In genomic region chr13:54076762-54077460, GRCm38 (mm10) we compare ENCODE assay signal across 27 mouse cellular contexts. TPM values are rescaled to one million over a fixed set of nuclear protein-coding genes. Genes with fewer than 3 reads are reported as not detected.
DNase-seq lines count a peak whose midpoint lies in the region; ATAC-seq and TF ChIP-seq lines count a peak whose summit lies in the region.
"Had no signal": no experiment of that assay in that cellular context is flagged by ENCODE, and none has a peak within 500 bp of the region (broad histone marks: within the 10 kb centered on the region; RNA-seq: fewer than 3 reads in every experiment).

No protein-coding gene starts in this region.

- no peaks in the 10 kb centered on the region for H3K36me3 ChIP-seq in kidney, embryonic 14.5 days (ENCODE audit: control insufficient read depth, insufficient read depth, low read length)
- no peaks in the 10 kb centered on the region; the same call in 1 of the 2 replicates for H3K36me3 ChIP-seq in intestine, postnatal 0 days (ENCODE audit: control insufficient read depth, insufficient read depth)
- H3K36me3 ChIP-seq in kidney, embryonic 15.5 days, result peaks cover 9% of the 10 kb centered on the region; the same call in 1 of the 2 replicates
- H3K36me3 ChIP-seq: embryonic facial prominence, embryonic 12.5 days; midbrain, embryonic 15.5 days; stomach, embryonic 15.5 days had no signal

- no peak overlapping the region for H3K9ac ChIP-seq in kidney, embryonic 14.5 days (ENCODE audit: low read depth, low read length)
- no peak overlapping the region for H3K9ac ChIP-seq in intestine, postnatal 0 days (ENCODE audit: low read depth, low read length)
- H3K9ac ChIP-seq in kidney, embryonic 15.5 days, result no peak overlapping the region
- H3K9ac ChIP-seq: embryonic facial prominence, embryonic 12.5 days; forebrain, postnatal 0 days; hindbrain, embryonic 14.5 days; lung, embryonic 14.5 days; midbrain, embryonic 15.5 days; stomach, embryonic 15.5 days had no signal

- ATAC-seq in kidney, embryonic 14.5 days (ENCODE audit: low FRiP score, low TSS enrichment), result no peak
- ATAC-seq in intestine, postnatal 0 days, result no peak
- ATAC-seq in kidney, embryonic 15.5 days (replicated peaks; ENCODE audit: low FRiP score), result no peak; the same call in 1 of the 2 replicates
- ATAC-seq: forebrain, postnatal 0 days; inflammation-experienced regulatory T-cells, adult 6 months; midbrain, embryonic 15.5 days had no signal

- 0 out of 2 replicates have a peak, but pooled peaks cover 6% of the 10 kb centered on the region for H3K4me1 ChIP-seq in kidney, embryonic 14.5 days (ENCODE audit: control insufficient read depth, insufficient read depth, low read length)
- peaks cover 9% of the 10 kb centered on the region; the same call in 1 of the 2 replicates for H3K4me1 ChIP-seq in intestine, postnatal 0 days (replicated peaks; ENCODE audit: control insufficient read depth, insufficient read depth, low read length)
- H3K4me1 ChIP-seq in kidney, embryonic 15.5 days, result peaks cover 43% of the 10 kb centered on the region

- H3K4me3 ChIP-seq in kidney, embryonic 14.5 days (ENCODE audit: low read length), result no peak overlapping the region
- H3K4me3 ChIP-seq in intestine, postnatal 0 days (ENCODE audit: low read depth, low read length), result no peak overlapping the region
- H3K4me3 ChIP-seq in kidney, embryonic 15.5 days (replicated peaks), result no peak overlapping the region
- H3K4me3 ChIP-seq: embryonic facial prominence, embryonic 12.5 days; left cerebral cortex, adult 2 months; midbrain, embryonic 15.5 days; myocyte; stomach, embryonic 15.5 days had no signal

- H3K9me3 ChIP-seq in kidney, embryonic 14.5 days (ENCODE audit: control insufficient read depth, low read length), result no peaks in the 10 kb centered on the region
- no peaks in the 10 kb centered on the region for H3K9me3 ChIP-seq in intestine, postnatal 0 days (ENCODE audit: control insufficient read depth)
- no peaks in the 10 kb centered on the region for H3K9me3 ChIP-seq in kidney, embryonic 15.5 days (replicated peaks)
- H3K9me3 ChIP-seq: embryonic facial prominence, embryonic 12.5 days; midbrain, embryonic 15.5 days; stomach, embryonic 15.5 days had no signal

- no peak for TF ChIP-seq CTCF in intestine, postnatal 0 days (IDR thresholded peaks at IDR 0.05; ENCODE audit: low read depth)

- 89% methylated on average over 11 of the region's 11 CpGs for WGBS in kidney, embryonic 14.5 days
- WGBS in intestine, postnatal 0 days, result 60% methylated on average over 11 of the region's 11 CpGs
- 87% methylated on average over 11 of the region's 11 CpGs for WGBS in kidney, embryonic 15.5 days

- peak; percentile 81 for DNase-seq in kidney, adult 11 months
- DNase-seq in kidney, postnatal 36 days, result peak; percentile 62 to 88
- no peak for DNase-seq in ovary, postnatal 14 days (ENCODE audit: low spot score)
- no peak for DNase-seq in left cerebral cortex, adult 11 months (ENCODE audit: low spot score)
- no peak for DNase-seq in natural killer cell, adult 2 months (ENCODE audit: low spot score in 2 of 2)
- DNase-seq: adrenal gland, postnatal 36 days; cerebellum, adult 11-12 months; cerebellum, postnatal 25 days; forebrain, postnatal 0 days; gastrocnemius, postnatal 14 days; heart, adult 18-20 months; lung, embryonic 14.5 days; lung, postnatal 36 days; right cerebral cortex, adult 18-20 months; right cerebral cortex, postnatal 4 days; thymus, postnatal 25 days had no signal

- no peaks in the 10 kb centered on the region for H3K27me3 ChIP-seq in kidney, embryonic 14.5 days (ENCODE audit: control insufficient read depth, insufficient read depth, low read length)
- no peaks in the 10 kb centered on the region for H3K27me3 ChIP-seq in intestine, postnatal 0 days (replicated peaks; ENCODE audit: control insufficient read depth, insufficient read depth, low read length)
- no peaks in the 10 kb centered on the region for H3K27me3 ChIP-seq in kidney, embryonic 15.5 days
- H3K27me3 ChIP-seq: embryonic facial prominence, embryonic 12.5 days; midbrain, embryonic 15.5 days; stomach, embryonic 15.5 days had no signal

- H3K4me2 ChIP-seq in kidney, embryonic 14.5 days (replicated peaks; ENCODE audit: low read depth, low read length), result no peak overlapping the region
- H3K4me2 ChIP-seq in intestine, postnatal 0 days (replicated peaks; ENCODE audit: low read depth), result 0 out of 2 replicates have a peak overlapping the region, but pooled peaks have one; percentile 30
- H3K4me2 ChIP-seq in kidney, embryonic 15.5 days, result no peak overlapping the region
- H3K4me2 ChIP-seq: embryonic facial prominence, embryonic 12.5 days; hindbrain, embryonic 14.5 days; lung, embryonic 14.5 days; midbrain, embryonic 15.5 days; stomach, embryonic 15.5 days had no signal

- no peak overlapping the region for H3K27ac ChIP-seq in kidney, embryonic 14.5 days (ENCODE audit: low read depth, low read length)
- H3K27ac ChIP-seq in intestine, postnatal 0 days (ENCODE audit: low read depth, low read length), result peak overlapping the region; percentile 15; the same call in 1 of the 2 replicates
- H3K27ac ChIP-seq in kidney, embryonic 15.5 days, result peak overlapping the region; percentile 46; the same call in 1 of the 2 replicates
- H3K27ac ChIP-seq: embryonic facial prominence, embryonic 12.5 days; hindbrain, embryonic 14.5 days; left cerebral cortex, adult 2 months; midbrain, embryonic 15.5 days; stomach, embryonic 15.5 days had no signal

RNA-seq across cellular contexts. Expression of gene Sfxn1, which starts 5.2 kb away (rescaled TPM):
- 109 and 110 TPM in 2 replicates for polyA plus RNA-seq in kidney, embryonic 14.5 days (2014; fragmentation: Nextera tagmentation; extraction: Ambion mirVana)
- polyA plus RNA-seq in intestine, postnatal 0 days (2015; fragmentation: Nextera tagmentation; extraction: Ambion mirVana), result 49.1 and 52.3 TPM in 2 replicates
- polyA plus RNA-seq in kidney, embryonic 15.5 days (2015; fragmentation: Nextera tagmentation; extraction: Ambion mirVana), result 95.7 and 97.2 TPM in 2 replicates

RNA-seq across cellular contexts. Expression of gene Drd1, which starts 21.4 kb away (rescaled TPM):
- 0.05 and 0.16 TPM in 2 replicates for polyA plus RNA-seq in kidney, embryonic 14.5 days (2014; fragmentation: Nextera tagmentation; extraction: Ambion mirVana)
- polyA plus RNA-seq in intestine, postnatal 0 days (2015; fragmentation: Nextera tagmentation; extraction: Ambion mirVana), result 0.04 and 0.20 TPM in 2 replicates
- 0.32 and 0.49 TPM in 2 replicates for polyA plus RNA-seq in kidney, embryonic 15.5 days (2015; fragmentation: Nextera tagmentation; extraction: Ambion mirVana)
- polyA plus RNA-seq: heart, embryonic 14.5 days; myocyte had no signal

Comparison
In these comparisons a context has a peak if more than half of its experiments do, and no peak if none do; other contexts are left out.
1. DNase-seq: peak in kidney, adult 11 months (single experiment) and kidney, postnatal 36 days (2 of 2); none in ovary, postnatal 14 days (single experiment), left cerebral cortex, adult 11 months (single experiment) and natural killer cell, adult 2 months (0 of 2).